Mouse (Mus musculus) midbrain, embryonic 12.5 days (tissue): ENCODE results near the gene Nrbp1. TPM values are rescaled to one million over a fixed set of nuclear protein-coding genes. Genes with fewer than 3 reads are reported as not detected.
"Not testable (repeated sequence)": the region's sequence is repeated elsewhere in the genome, so short reads cannot be mapped to it uniquely, and the experiment has no call there.

ENCODE experiments used
- ATAC-seq: fragments of 200-750 bp; cut with Nextera tagmentation; 2 replicates; pipeline ENCODE4 v1.8.0; 2017; ENCODE audit warnings: low read depth, moderate TSS enrichment, moderate library complexity; ENCODE audit not compliant: low FRiP score
- H3K27ac ChIP-seq: fragments of 300-500 bp; sonication (generic); replicated peaks from 2 replicates; pipeline ENCODE4 v1.5.1; 2016; ENCODE audit warnings: mild to moderate bottlenecking
- H3K27me3 ChIP-seq: fragments of 300-500 bp; sonication (generic); 2 replicates; pipeline ENCODE4 v1.6.1; 2016; ENCODE audit warnings: mild to moderate bottlenecking
- H3K36me3 ChIP-seq: fragments of 300-500 bp; sonication (generic); 2 replicates; pipeline ENCODE4 v1.6.1; 2016
- H3K4me1 ChIP-seq: fragments of 300-500 bp; sonication (generic); 2 replicates; pipeline ENCODE4 v1.6.1; 2016
- H3K4me2 ChIP-seq: fragments of 300-500 bp; sonication (generic); replicated peaks from 2 replicates; pipeline ENCODE4 v1.6.1; 2016; ENCODE audit warnings: mild to moderate bottlenecking, moderate library complexity
- H3K4me3 ChIP-seq: fragments of 300-500 bp; sonication (generic); 2 replicates; pipeline ENCODE4 v1.5.1; 2016; ENCODE audit warnings: mild to moderate bottlenecking
- H3K9ac ChIP-seq: fragments of 300-500 bp; sonication (generic); replicated peaks from 2 replicates; pipeline ENCODE4 v1.6.1; 2016; ENCODE audit warnings: mild to moderate bottlenecking, moderate library complexity
- H3K9me3 ChIP-seq: fragments of 300-500 bp; sonication (generic); 2 replicates; pipeline ENCODE4 v1.6.1; 2016; ENCODE audit warnings: mild to moderate bottlenecking
- WGBS: fragments of 180-500 bp; shearing (Covaris S2); methylation state at CpG from one replicate; pipeline ENCODE4 v1.1.7; 2016; 5-methylcytosine and 5-hydroxymethylcytosine counted together
- polyA plus RNA-seq: library from polyadenylated mRNA; unstranded; fragments of >200 nt; fragmentation: Nextera tagmentation; extraction: Ambion mirVana; gene quantifications from 2 replicates; pipeline ENCODE4 v1.2.1, GENCODE M21; 2016

Gene Nrbp1
- polyA plus RNA-seq, 1 experiment from 2014 or later = 144 TPM

- Histone ChIP-seq H3K9me3 (peaks cover 5% of the 10 kb centered on the region), H3K36me3 (peaks cover 81% of the 10 kb centered on the region), H3K4me3 (no peak overlapping the region), H3K27me3 (no peaks in the 10 kb centered on the region), H3K9ac (no peak overlapping the region), H3K27ac (no peak overlapping the region), H3K4me2 (no peak overlapping the region), H3K4me1 (peaks cover 25% of the 10 kb centered on the region)
- 93% methylated on average over 19 of the region's 19 CpGs for WGBS
- no peak for ATAC-seq
Measured at GRCm38 (mm10) chr5:31199321-31199892, 41.3 kb upstream of the Nrbp1 start.

GRCm38 (mm10) chr5:31199893-31200292 lies 40.8 kb upstream of the Nrbp1 start:
- H3K27me3 ChIP-seq = no peaks in the 10 kb centered on the region
- 0 out of 2 replicates have a peak overlapping the region, but pooled peaks have one; percentile 85 for H3K4me2 ChIP-seq
- peak overlapping the region; percentile 5; the same call in 1 of the 2 replicates for H3K4me3 ChIP-seq
- H3K9me3 ChIP-seq = peaks cover 5% of the 10 kb centered on the region
- H3K9ac ChIP-seq = no peak overlapping the region
- no peak for ATAC-seq
- WGBS = 89% methylated on average over 9 of the region's 9 CpGs
- H3K27ac ChIP-seq = no peak overlapping the region
- peaks cover 20% of the 10 kb centered on the region for H3K4me1 ChIP-seq
- H3K36me3 ChIP-seq = peaks cover 82% of the 10 kb centered on the region

GRCm38 (mm10) chr5:31200327-31200768 lies 40.3 kb upstream of the Nrbp1 start:
- Histone ChIP-seq H3K27me3 (no peaks in the 10 kb centered on the region), H3K4me3 (peak overlapping the region; percentile 5; the same call in 1 of the 2 replicates), H3K9ac (no peak overlapping the region), H3K4me1 (peaks cover 20% of the 10 kb centered on the region), H3K9me3 (peaks cover 5% of the 10 kb centered on the region), H3K36me3 (peaks cover 81% of the 10 kb centered on the region), H3K4me2 (peak overlapping the region; percentile 85), H3K27ac (no peak overlapping the region)
- ATAC-seq = no peak
- 92% methylated on average over 27 of the region's 27 CpGs for WGBS

GRCm38 (mm10) chr5:31201042-31201741 lies 39.5 kb upstream of the Nrbp1 start:
- WGBS = 19% methylated on average over 13 of the region's 13 CpGs
- no peak for ATAC-seq
- peak overlapping the region; percentile 73 for H3K4me3 ChIP-seq
- peaks cover 20% of the 10 kb centered on the region for H3K4me1 ChIP-seq
- H3K36me3 ChIP-seq = peaks cover 79% of the 10 kb centered on the region
- peaks cover 5% of the 10 kb centered on the region for H3K9me3 ChIP-seq
- H3K4me2 ChIP-seq = peak overlapping the region; percentile 85
- no peaks in the 10 kb centered on the region for H3K27me3 ChIP-seq
- H3K9ac ChIP-seq = peak overlapping the region; percentile 83
- peak overlapping the region; percentile 83 for H3K27ac ChIP-seq

- Histone ChIP-seq H3K4me3 (peak within 1 kb of the TSS; percentile 73), H3K27ac (peak within 1 kb of the TSS; percentile 83), H3K36me3 (peaks cover 77% of the 10 kb centered on the region), H3K27me3 (no peaks in the 10 kb centered on the region), H3K9ac (peak within 1 kb of the TSS; percentile 83), H3K4me2 (peak within 1 kb of the TSS; percentile 85), H3K9me3 (peaks cover 5% of the 10 kb centered on the region), H3K4me1 (peaks cover 20% of the 10 kb centered on the region)
- WGBS = 1% methylated on average over 52 of the region's 53 CpGs
- peak; percentile 98 for ATAC-seq
Measured at GRCm38 (mm10) chr5:31201742-31202590, 38.7 kb upstream of the Nrbp1 start, which contains the start of gene Zfp513. Zfp513 (minus strand) TSS chr5:31202303.

GRCm38 (mm10) chr5:31202933-31203332 lies 37.7 kb upstream of the Nrbp1 start:
- H3K4me1 ChIP-seq = peaks cover 20% of the 10 kb centered on the region
- H3K27me3 ChIP-seq = no peaks in the 10 kb centered on the region
- peak overlapping the region; percentile 73 for H3K4me3 ChIP-seq
- ATAC-seq = no peak
- H3K9me3 ChIP-seq = peaks cover 5% of the 10 kb centered on the region
- H3K9ac ChIP-seq = peak overlapping the region; percentile 52
- H3K4me2 ChIP-seq = peak overlapping the region; percentile 85
- H3K36me3 ChIP-seq = peaks cover 77% of the 10 kb centered on the region
- WGBS = 89% methylated on average over 7 of the region's 7 CpGs
- peak overlapping the region; percentile 80 for H3K27ac ChIP-seq

GRCm38 (mm10) chr5:31203866-31204265 lies 36.8 kb upstream of the Nrbp1 start:
- peaks cover 73% of the 10 kb centered on the region for H3K36me3 ChIP-seq
- WGBS = 90% methylated on average over 2 of the region's 2 CpGs
- H3K27ac ChIP-seq = no peak overlapping the region
- no peak overlapping the region for H3K4me2 ChIP-seq
- peaks cover 20% of the 10 kb centered on the region for H3K4me1 ChIP-seq
- no peak overlapping the region for H3K9ac ChIP-seq
- H3K27me3 ChIP-seq = no peaks in the 10 kb centered on the region
- ATAC-seq = no peak
- no peak overlapping the region for H3K4me3 ChIP-seq
- H3K9me3 ChIP-seq = peaks cover 5% of the 10 kb centered on the region

- Histone ChIP-seq H3K36me3 (peaks cover 67% of the 10 kb centered on the region), H3K27ac (no peak overlapping the region), H3K9me3 (peaks cover 5% of the 10 kb centered on the region), H3K4me2 (no peak overlapping the region), H3K4me3 (no peak overlapping the region), H3K4me1 (peaks cover 20% of the 10 kb centered on the region), H3K27me3 (no peaks in the 10 kb centered on the region), H3K9ac (no peak overlapping the region)
- 96% methylated on average over 6 of the region's 6 CpGs for WGBS
- no peak for ATAC-seq
Measured at GRCm38 (mm10) chr5:31204421-31204820, 36.2 kb upstream of the Nrbp1 start.

- WGBS = 95% methylated on average over 6 of the region's 6 CpGs
- peaks cover 14% of the 10 kb centered on the region for H3K4me1 ChIP-seq
- not testable (repeated sequence) for H3K9me3 ChIP-seq, H3K27ac ChIP-seq, H3K4me3 ChIP-seq, H3K27me3 ChIP-seq, H3K9ac ChIP-seq, H3K4me2 ChIP-seq, ATAC-seq, H3K36me3 ChIP-seq
Measured at GRCm38 (mm10) chr5:31216554-31216953, 24.1 kb upstream of the Nrbp1 start.

GRCm38 (mm10) chr5:31218294-31218693 lies 22.4 kb upstream of the Nrbp1 start:
- H3K4me3 ChIP-seq = no peak overlapping the region
- no peaks in the 10 kb centered on the region for H3K27me3 ChIP-seq
- H3K9ac ChIP-seq = no peak overlapping the region
- H3K36me3 ChIP-seq = no peaks in the 10 kb centered on the region
- ATAC-seq = no peak
- H3K9me3 ChIP-seq = no peaks in the 10 kb centered on the region
- peaks cover 16% of the 10 kb centered on the region for H3K4me1 ChIP-seq
- 72% methylated on average over 7 of the region's 7 CpGs for WGBS
- H3K27ac ChIP-seq = no peak overlapping the region
- H3K4me2 ChIP-seq = no peak overlapping the region

- ATAC-seq = no peak
- Histone ChIP-seq H3K9me3 (no peaks in the 10 kb centered on the region), H3K4me3 (peak overlapping the region; percentile 97), H3K4me2 (peak overlapping the region; percentile 83), H3K36me3 (no peaks in the 10 kb centered on the region), H3K27me3 (no peaks in the 10 kb centered on the region), H3K9ac (no peak overlapping the region), H3K4me1 (peaks cover 16% of the 10 kb centered on the region), H3K27ac (no peak overlapping the region)
- WGBS = 2% methylated on average over 2 of the region's 2 CpGs
Measured at GRCm38 (mm10) chr5:31219070-31219469, 21.6 kb upstream of the Nrbp1 start.

GRCm38 (mm10) chr5:31219474-31219873 lies 21.2 kb upstream of the Nrbp1 start:
- ATAC-seq = no peak
- 2% methylated on average over 11 of the region's 11 CpGs for WGBS
- Histone ChIP-seq H3K36me3 (no peaks in the 10 kb centered on the region), H3K4me3 (peak overlapping the region; percentile 97), H3K4me1 (peaks cover 16% of the 10 kb centered on the region), H3K27me3 (no peaks in the 10 kb centered on the region), H3K27ac (peak overlapping the region; percentile 95), H3K9ac (peak overlapping the region; percentile 92), H3K4me2 (peak overlapping the region; percentile 83), H3K9me3 (no peaks in the 10 kb centered on the region)
